Mouse (Mus musculus) gastrocnemius, adult 2 months (tissue): ENCODE data around the gene Cdc25b. TPM values are rescaled to one million over a fixed set of nuclear protein-coding genes. Genes with fewer than 3 reads are reported as not detected.

ENCODE experiments used
- DNase-seq: peaks from one replicate; pipeline ENCODE4 v3.0.0; 2022
- H3K27ac ChIP-seq: fragments of 200-600 bp; 2 replicates; pipeline ENCODE4 v1.8.1; 2022; ENCODE audit warnings: mild to moderate bottlenecking
- H3K4me3 ChIP-seq: fragments of 200-600 bp; 2 replicates; pipeline ENCODE4 v1.8.1; 2022; ENCODE audit warnings: mild to moderate bottlenecking, moderate library complexity
- CTCF ChIP-seq: fragments of 200-600 bp; IDR thresholded peaks from 2 replicates; pipeline ENCODE4 v1.8.1; 2022; ENCODE audit warnings: antibody characterized with exemption, mild to moderate bottlenecking, moderate library complexity
- intact Hi-C: fragments of 180-260 bp; cut with DNase I; formaldehyde crosslinking; loops from one replicate; pipeline ENCODE4 v1.15.1; 2025
- long read RNA-seq, 2 experiments: library from polyadenylated mRNA; stranded (forward); transcript quantifications; one replicate each; pipeline ENCODE4 v2.0.0; 2021
- total RNA-seq, 2 experiments: library from RNA; stranded (reverse); gene quantifications; 2 replicates each; pipeline ENCODE4 v1.2.3; 2021

The Cdc25b gene
- total RNA-seq, result 1 to 10 TPM; 1.5 TPM
- long read RNA-seq, experiment 1, result 0 reads
- long read RNA-seq, experiment 2, partial matches to known transcripts, result 0 of 2 reads
- long read RNA-seq, experiment 2, other reads (novel, unspliced or antisense), result 1 of 2 reads

GRCm38 (mm10) chr2:131186771-131187601 is at the start of gene Cdc25b, which contains the start of gene Spef1:
Gene Cdc25b, plus strand, starts transcription at chr2:131186949.
Gene Spef1, minus strand, starts transcription at chr2:131187282.
- intact Hi-C loops, result loop anchor here (2.0 to 10.0 kb wide), 2 partner anchors 18 to 328 kb away; no protein-coding TSS in a partner anchor

GRCm38 (mm10) chr2:131138296-131138695 is 48.5 kb upstream of the Cdc25b start:
- peak overlapping the region; percentile 87 for H3K27ac ChIP-seq
- no peak for TF ChIP-seq CTCF
- no peak overlapping the region for H3K4me3 ChIP-seq
- no peak for DNase-seq
- intact Hi-C loops, result no loop called here

More at GRCm38 (mm10) chr2:131186771-131187601, at the start of gene Cdc25b, which contains the start of gene Spef1:
- peak; percentile 92 for DNase-seq
- Histone ChIP-seq H3K27ac (peak within 1 kb of the TSS; percentile 82), H3K4me3 (peak within 1 kb of the TSS; percentile 74)
- peak; percentile 38; the same call in 1 of the 2 replicates for TF ChIP-seq CTCF

- no peak for DNase-seq
- peak overlapping the region; percentile 87 for H3K27ac ChIP-seq
- TF ChIP-seq CTCF, result no peak
- no peak overlapping the region for H3K4me3 ChIP-seq
- intact Hi-C loops, result no loop called here
Measured at GRCm38 (mm10) chr2:131138760-131139159, 48.0 kb upstream of the Cdc25b start.

GRCm38 (mm10) chr2:131139287-131139686 is 47.5 kb upstream of the Cdc25b start:
- intact Hi-C loops, result no loop called here
- Histone ChIP-seq H3K4me3 (no peak overlapping the region), H3K27ac (peak overlapping the region; percentile 87)
- DNase-seq, result no peak
- no peak for TF ChIP-seq CTCF

- DNase-seq, result peak; percentile 57
- peak overlapping the region; percentile 87 for H3K27ac ChIP-seq
- TF ChIP-seq CTCF, result no peak
- H3K4me3 ChIP-seq, result peak overlapping the region; percentile 40
- intact Hi-C loops, result no loop called here
Measured at GRCm38 (mm10) chr2:131139886-131140532, 46.7 kb upstream of the Cdc25b start.

GRCm38 (mm10) chr2:131140533-131140905 is 46.2 kb upstream of the Cdc25b start:
- TF ChIP-seq CTCF, result no peak
- DNase-seq, result no peak
- Histone ChIP-seq H3K4me3 (peak overlapping the region; percentile 40), H3K27ac (peak overlapping the region; percentile 87)
- intact Hi-C loops, result no loop called here

- Histone ChIP-seq H3K4me3 (peak overlapping the region; percentile 40; the same call in 1 of the 2 replicates), H3K27ac (peak overlapping the region; percentile 87)
- intact Hi-C loops, result no loop called here
- no peak for TF ChIP-seq CTCF
- no peak for DNase-seq
Measured at GRCm38 (mm10) chr2:131141336-131141986, 45.3 kb upstream of the Cdc25b start.

GRCm38 (mm10) chr2:131142592-131142991 is 44.2 kb upstream of the Cdc25b start:
- DNase-seq, result peak; percentile 87
- Histone ChIP-seq H3K4me3 (peak overlapping the region; percentile 48), H3K27ac (peak overlapping the region; percentile 87)
- TF ChIP-seq CTCF, result peak; percentile 83
- intact Hi-C loops, result loop anchor here (1.0 kb wide), 1 partner anchor 47 kb away; no protein-coding TSS in a partner anchor

GRCm38 (mm10) chr2:131143007-131143780 is 43.6 kb upstream of the Cdc25b start:
- DNase-seq, result no peak
- TF ChIP-seq CTCF, result no peak
- peak overlapping the region; percentile 87 for H3K27ac ChIP-seq
- H3K4me3 ChIP-seq, result peak overlapping the region; percentile 48
- intact Hi-C loops, result no loop called here

GRCm38 (mm10) chr2:131145121-131145520 is 41.6 kb upstream of the Cdc25b start:
- Histone ChIP-seq H3K4me3 (no peak overlapping the region), H3K27ac (no peak overlapping the region)
- DNase-seq, result no peak
- intact Hi-C loops, result no loop called here
- no peak for TF ChIP-seq CTCF

- Histone ChIP-seq H3K4me3 (no peak overlapping the region), H3K27ac (no peak overlapping the region)
- no peak for DNase-seq
- intact Hi-C loops, result no loop called here
- TF ChIP-seq CTCF, result no peak
Measured at GRCm38 (mm10) chr2:131145536-131145935, 41.2 kb upstream of the Cdc25b start.
